Mouse (Mus musculus) ovary, postnatal 36 days (tissue): ENCODE results near the gene Tha1.

Experiments used
- DNase-seq: peaks from one replicate; pipeline ENCODE4 v3.0.0; 2022; ENCODE audit warnings: low spot score, mixed read lengths

Tha1 gene

GRCm38 (mm10) chr11:117872861-117873608 is at the start of gene Tha1:
Gene Tha1 (minus strand): TSS chr11:117873481.
- DNase-seq = peak; percentile 81

GRCm38 (mm10) chr11:117919211-117919610 is 45.9 kb upstream of the Tha1 start:
- DNase-seq = no peak

- DNase-seq = no peak
Measured at GRCm38 (mm10) chr11:117918541-117918940, 45.3 kb upstream of the Tha1 start.

- DNase-seq = no peak
Measured at GRCm38 (mm10) chr11:117915837-117916236, 42.6 kb upstream of the Tha1 start.

GRCm38 (mm10) chr11:117915341-117915740 is 42.1 kb upstream of the Tha1 start:
- no peak for DNase-seq

GRCm38 (mm10) chr11:117914531-117914930 is 41.2 kb upstream of the Tha1 start:
- no peak for DNase-seq

GRCm38 (mm10) chr11:117912684-117913352 is 39.5 kb upstream of the Tha1 start:
- peak; percentile 82 for DNase-seq

GRCm38 (mm10) chr11:117909337-117909736 is 36.1 kb upstream of the Tha1 start:
- no peak for DNase-seq

- DNase-seq = no peak
Measured at GRCm38 (mm10) chr11:117904442-117904841, 31.2 kb upstream of the Tha1 start.

GRCm38 (mm10) chr11:117902282-117902681 is 29.0 kb upstream of the Tha1 start:
- DNase-seq = no peak

- no peak for DNase-seq
Measured at GRCm38 (mm10) chr11:117896533-117896932, 23.3 kb upstream of the Tha1 start.

GRCm38 (mm10) chr11:117894676-117895075 is 21.4 kb upstream of the Tha1 start:
- no peak for DNase-seq

GRCm38 (mm10) chr11:117892199-117892598 is 18.9 kb upstream of the Tha1 start:
- DNase-seq = no peak

GRCm38 (mm10) chr11:117891581-117892175 is 18.4 kb upstream of the Tha1 start:
- DNase-seq = no peak

GRCm38 (mm10) chr11:117890519-117891282 is 17.4 kb upstream of the Tha1 start:
- DNase-seq = no peak

GRCm38 (mm10) chr11:117889887-117890340 is 16.6 kb upstream of the Tha1 start:
- DNase-seq = no peak

GRCm38 (mm10) chr11:117888853-117889822 is 15.9 kb upstream of the Tha1 start:
- no peak for DNase-seq

GRCm38 (mm10) chr11:117888168-117888852 is 15.0 kb upstream of the Tha1 start:
- no peak for DNase-seq

- DNase-seq = no peak
Measured at GRCm38 (mm10) chr11:117886000-117886399, 12.7 kb upstream of the Tha1 start.

GRCm38 (mm10) chr11:117882208-117882607 is 8.9 kb upstream of the Tha1 start:
- DNase-seq = no peak
